Mouse (Mus musculus) hindbrain, embryonic 13.5 days (tissue): ENCODE data around the gene Cbx8. TPM values are rescaled to one million over a fixed set of nuclear protein-coding genes. Genes with fewer than 3 reads are reported as not detected.

Experiments
- ATAC-seq: fragments of 200-750 bp; cut with Nextera tagmentation; 2 replicates; pipeline ENCODE4 v1.8.0; 2017; ENCODE audit warnings: moderate TSS enrichment; ENCODE audit not compliant: low FRiP score
- H3K27ac ChIP-seq: fragments of 300-500 bp; sonication (generic); 2 replicates; pipeline ENCODE4 v1.5.1; 2015; ENCODE audit warnings: inconsistent platforms, mild to moderate bottlenecking, moderate library complexity
- H3K27me3 ChIP-seq: fragments of 300-500 bp; sonication (generic); 2 replicates; pipeline ENCODE4 v1.6.1; 2015; ENCODE audit warnings: mild to moderate bottlenecking, inconsistent platforms
- H3K36me3 ChIP-seq: fragments of 300-500 bp; sonication (generic); 2 replicates; pipeline ENCODE4 v1.6.1; 2015; ENCODE audit warnings: mild to moderate bottlenecking, inconsistent platforms
- H3K4me1 ChIP-seq: fragments of 300-500 bp; sonication (generic); replicated peaks from 2 replicates; pipeline ENCODE4 v1.6.1; 2015; ENCODE audit warnings: inconsistent platforms
- H3K4me2 ChIP-seq: fragments of 300-500 bp; sonication (generic); 2 replicates; pipeline ENCODE4 v1.6.1; 2015; ENCODE audit warnings: inconsistent platforms, mild to moderate bottlenecking, moderate library complexity
- H3K4me3 ChIP-seq: fragments of 300-500 bp; sonication (generic); 2 replicates; pipeline ENCODE4 v1.5.1; 2015; ENCODE audit warnings: mild to moderate bottlenecking, inconsistent platforms
- H3K9ac ChIP-seq: fragments of 300-500 bp; sonication (generic); 2 replicates; pipeline ENCODE4 v1.6.1; 2015; ENCODE audit warnings: mild to moderate bottlenecking, inconsistent platforms
- H3K9me3 ChIP-seq: fragments of 300-500 bp; sonication (generic); 2 replicates; pipeline ENCODE4 v1.6.1; 2016; ENCODE audit warnings: inconsistent platforms
- WGBS: fragments of 180-500 bp; shearing (Covaris S2); methylation state at CpG from one replicate; pipeline ENCODE4 v1.1.7; 2015; 5-methylcytosine and 5-hydroxymethylcytosine counted together
- polyA plus RNA-seq: library from polyadenylated mRNA; unstranded; fragments of >200 nt; fragmentation: Nextera tagmentation; extraction: Ambion mirVana; gene quantifications from 2 replicates; pipeline ENCODE4 v1.2.1, GENCODE M21; 2015

The Cbx8 gene
- polyA plus RNA-seq, 1 experiment from 2014 or later = 11.1 TPM

GRCm38 (mm10) chr11:119072986-119073385 lies 32.2 kb upstream of the Cbx8 start:
- peaks cover 39% of the 10 kb centered on the region for H3K27me3 ChIP-seq
- peaks cover 5% of the 10 kb centered on the region; the same call in 1 of the 2 replicates for H3K36me3 ChIP-seq
- no peaks in the 10 kb centered on the region for H3K9me3 ChIP-seq
- H3K4me2 ChIP-seq = no peak overlapping the region
- H3K4me1 ChIP-seq = peaks cover 25% of the 10 kb centered on the region
- no peak overlapping the region for H3K27ac ChIP-seq
- 0 out of 2 replicates have a peak overlapping the region, but pooled peaks have one; percentile 13 for H3K9ac ChIP-seq
- ATAC-seq = no peak
- WGBS = 64% methylated on average over 6 of the region's 6 CpGs
- no peak overlapping the region for H3K4me3 ChIP-seq

- H3K27ac ChIP-seq = no peak overlapping the region
- ATAC-seq = no peak
- H3K27me3 ChIP-seq = peaks cover 39% of the 10 kb centered on the region
- H3K4me3 ChIP-seq = no peak overlapping the region
- 84% methylated on average over 7 of the region's 7 CpGs for WGBS
- H3K4me1 ChIP-seq = peaks cover 19% of the 10 kb centered on the region
- H3K9ac ChIP-seq = no peak overlapping the region; the same call in 1 of the 2 replicates
- H3K9me3 ChIP-seq = no peaks in the 10 kb centered on the region
- H3K36me3 ChIP-seq = no peaks in the 10 kb centered on the region
- H3K4me2 ChIP-seq = no peak overlapping the region
Measured at GRCm38 (mm10) chr11:119072239-119072638, 31.5 kb upstream of the Cbx8 start.

- Histone ChIP-seq H3K4me2 (no peak overlapping the region), H3K36me3 (no peaks in the 10 kb centered on the region), H3K27ac (no peak overlapping the region), H3K9me3 (no peaks in the 10 kb centered on the region), H3K27me3 (peaks cover 36% of the 10 kb centered on the region), H3K4me3 (no peak overlapping the region), H3K4me1 (no peaks in the 10 kb centered on the region), H3K9ac (no peak overlapping the region)
- ATAC-seq = no peak
- 68% methylated on average over 7 of the region's 8 CpGs for WGBS
Measured at GRCm38 (mm10) chr11:119066841-119067240, 26.1 kb upstream of the Cbx8 start.

GRCm38 (mm10) chr11:119059256-119059655 lies 18.5 kb upstream of the Cbx8 start:
- no peaks in the 10 kb centered on the region for H3K36me3 ChIP-seq
- no peaks in the 10 kb centered on the region for H3K9me3 ChIP-seq
- no peak overlapping the region for H3K9ac ChIP-seq
- ATAC-seq = no peak
- 11% methylated on average over 3 of the region's 3 CpGs for WGBS
- no peak overlapping the region for H3K27ac ChIP-seq
- H3K27me3 ChIP-seq = peaks cover 83% of the 10 kb centered on the region
- H3K4me2 ChIP-seq = no peak overlapping the region
- H3K4me1 ChIP-seq = peaks cover 46% of the 10 kb centered on the region
- H3K4me3 ChIP-seq = no peak overlapping the region

GRCm38 (mm10) chr11:119058041-119058995 lies 17.5 kb upstream of the Cbx8 start:
- H3K27me3 ChIP-seq = peaks cover 77% of the 10 kb centered on the region

GRCm38 (mm10) chr11:119057291-119057690 lies 16.5 kb upstream of the Cbx8 start:
- peaks cover 72% of the 10 kb centered on the region for H3K27me3 ChIP-seq
- no peaks in the 10 kb centered on the region for H3K36me3 ChIP-seq
- 3% methylated on average over 9 of the region's 9 CpGs for WGBS
- H3K4me1 ChIP-seq = peaks cover 62% of the 10 kb centered on the region
- peak overlapping the region; percentile 88 for H3K4me2 ChIP-seq
- H3K9me3 ChIP-seq = no peaks in the 10 kb centered on the region
- no peak for ATAC-seq
- H3K9ac ChIP-seq = peak overlapping the region; percentile 92
- peak overlapping the region; percentile 91 for H3K27ac ChIP-seq
- H3K4me3 ChIP-seq = peak overlapping the region; percentile 48

More at GRCm38 (mm10) chr11:119058041-119058995, 17.5 kb upstream of the Cbx8 start:
- no peaks in the 10 kb centered on the region for H3K36me3 ChIP-seq
- peak overlapping the region; percentile 21 for H3K4me3 ChIP-seq
- peaks cover 52% of the 10 kb centered on the region for H3K4me1 ChIP-seq
- 1% methylated on average over 58 of the region's 58 CpGs for WGBS
- peak overlapping the region; percentile 88 for H3K4me2 ChIP-seq
- H3K27ac ChIP-seq = no peak overlapping the region; the same call in 1 of the 2 replicates
- ATAC-seq = no peak
- peak overlapping the region; percentile 49 for H3K9ac ChIP-seq
- H3K9me3 ChIP-seq = no peaks in the 10 kb centered on the region

- 0 out of 2 replicates have a peak, but pooled peaks have one; percentile 2 for ATAC-seq
- H3K36me3 ChIP-seq = no peaks in the 10 kb centered on the region
- under 1% methylated on average over 63 of the region's 65 CpGs for WGBS
- H3K9me3 ChIP-seq = no peaks in the 10 kb centered on the region
- H3K4me1 ChIP-seq = peaks cover 67% of the 10 kb centered on the region
- H3K27ac ChIP-seq = peak overlapping the region; percentile 91
- peak overlapping the region; percentile 48 for H3K4me3 ChIP-seq
- H3K27me3 ChIP-seq = peaks cover 72% of the 10 kb centered on the region
- H3K9ac ChIP-seq = peak overlapping the region; percentile 92
- H3K4me2 ChIP-seq = peak overlapping the region; percentile 88
Measured at GRCm38 (mm10) chr11:119056301-119057211, 15.8 kb upstream of the Cbx8 start.

- H3K27me3 ChIP-seq = peaks cover 72% of the 10 kb centered on the region
- no peak overlapping the region; the same call in 1 of the 2 replicates for H3K27ac ChIP-seq
- H3K4me1 ChIP-seq = peaks cover 67% of the 10 kb centered on the region
- peak overlapping the region; percentile 48 for H3K4me3 ChIP-seq
- under 1% methylated on average over 32 of the region's 32 CpGs for WGBS
- H3K9me3 ChIP-seq = no peaks in the 10 kb centered on the region
- peak overlapping the region; percentile 92 for H3K9ac ChIP-seq
- no peaks in the 10 kb centered on the region for H3K36me3 ChIP-seq
- ATAC-seq = no peak
- H3K4me2 ChIP-seq = peak overlapping the region; percentile 88
Measured at GRCm38 (mm10) chr11:119055571-119056131, 14.9 kb upstream of the Cbx8 start.

GRCm38 (mm10) chr11:119054351-119055345 lies 13.9 kb upstream of the Cbx8 start:
- 1% methylated on average over 47 of the region's 47 CpGs for WGBS
- Histone ChIP-seq H3K27ac (peak overlapping the region; percentile 96), H3K27me3 (peaks cover 72% of the 10 kb centered on the region), H3K4me1 (peaks cover 67% of the 10 kb centered on the region), H3K9ac (peak overlapping the region; percentile 74), H3K9me3 (no peaks in the 10 kb centered on the region), H3K4me2 (peak overlapping the region; percentile 88), H3K36me3 (no peaks in the 10 kb centered on the region), H3K4me3 (peak overlapping the region; percentile 35)
- no peak for ATAC-seq

GRCm38 (mm10) chr11:119053738-119054350 lies 13.1 kb upstream of the Cbx8 start:
- Histone ChIP-seq H3K27ac (peak overlapping the region; percentile 96), H3K9me3 (no peaks in the 10 kb centered on the region), H3K9ac (peak overlapping the region; percentile 74), H3K27me3 (peaks cover 72% of the 10 kb centered on the region), H3K4me2 (peak overlapping the region; percentile 88), H3K4me1 (peaks cover 66% of the 10 kb centered on the region), H3K4me3 (peak overlapping the region; percentile 35), H3K36me3 (no peaks in the 10 kb centered on the region)
- peak; percentile 66 for ATAC-seq
- 0% methylated on average over 33 of the region's 35 CpGs for WGBS
